Mouse (Mus musculus): Measurements from ENCODE around the gene Jaml. TPM values are rescaled to one million over a fixed set of nuclear protein-coding genes. Genes with fewer than 3 reads are reported as not detected.

Gene Jaml
- total RNA-seq (2023), result 39.0 TPM

DNA sequence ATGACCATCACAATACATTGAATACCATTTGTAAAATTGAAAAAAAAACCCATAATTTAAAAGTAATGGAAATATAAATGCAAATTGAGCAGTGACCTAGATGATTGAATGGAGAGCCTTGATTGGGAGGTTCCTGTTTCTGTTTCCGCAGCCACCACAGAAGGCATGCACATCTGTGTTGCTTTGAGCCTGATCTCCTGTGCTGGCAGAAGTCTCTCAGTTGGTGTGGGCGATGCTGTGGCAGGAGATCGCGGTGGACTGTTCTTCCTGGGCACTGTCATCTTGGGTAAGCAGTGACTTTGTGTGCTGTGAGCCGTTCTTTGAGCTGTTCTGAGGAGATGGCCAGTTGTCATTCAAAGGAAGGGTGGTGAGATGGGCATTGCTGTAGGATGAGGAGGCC lies at the start of gene Jaml:
Gene Jaml, plus strand, starts transcription at position 173 of the 400 bp plus-strand sequence.

GRCm38 (mm10) chr9:45039499-45039898 lies 39.5 kb upstream of the Jaml start, which contains the start of gene Mpzl2:
Mpzl2 (plus strand) TSS chr9:45039799.

GRCm38 (mm10) chr9:45055082-45055713 lies 23.8 kb upstream of the Jaml start, which contains the start of gene Mpzl3:
Mpzl3 (plus strand) TSS chr9:45055186.

GRCm38 (mm10) chr9:45117741-45118431 lies 38.9 kb downstream of the Jaml start, which contains the start of gene Scn2b:
Scn2b (plus strand) TSS chr9:45117782.

GRCm38 (mm10) chr9:45138191-45139032 lies 59.4 kb downstream of the Jaml start, which contains the start of gene Scn4b:
Scn4b (plus strand) TSS chr9:45138395.

Other genes with a start within 250 kb of the Jaml start
- gene Kmt2a, start 197.9 kb upstream of the Jaml start, total RNA-seq (2023), result 135 TPM
- 149 TPM for gene Atp5l, start 158.4 kb upstream of the Jaml start, total RNA-seq (2023)
- gene Ube4a, start 113.6 kb upstream of the Jaml start, total RNA-seq (2023), result 110 TPM
- gene Cd3g, start 98.8 kb upstream of the Jaml start, total RNA-seq (2023), result 495 TPM
- 490 TPM for gene Cd3d, start 97.4 kb upstream of the Jaml start, total RNA-seq (2023)
- gene Cd3e, start 69.6 kb upstream of the Jaml start, total RNA-seq (2023), result 830 TPM
- 0.37 TPM for gene Mpzl2, start 39.4 kb upstream of the Jaml start, total RNA-seq (2023)
- 9.8 TPM for gene Mpzl3, start 24.0 kb upstream of the Jaml start, total RNA-seq (2023)
- 0.21 TPM for gene Scn2b, start 38.6 kb downstream of the Jaml start, total RNA-seq (2023)
- gene Scn4b, start 59.2 kb downstream of the Jaml start, total RNA-seq (2023), result 0.31 TPM
- gene BC049352, start 102.8 kb downstream of the Jaml start, total RNA-seq (2023), result not detected
- gene Tmprss4, start 124.9 kb downstream of the Jaml start, total RNA-seq (2023), result not detected
- 23.7 TPM for gene Il10ra, start 190.0 kb downstream of the Jaml start, total RNA-seq (2023)
- gene Tmprss13, start 239.9 kb downstream of the Jaml start, total RNA-seq (2023), result not detected